Mouse (Mus musculus) gastrocnemius, postnatal 36 days (tissue): ENCODE results near the gene Klhl8. TPM values are rescaled to one million over a fixed set of nuclear protein-coding genes. Genes with fewer than 3 reads are reported as not detected.
A peak's percentile ranks its signal among the peaks of the same experiment; 100 is the strongest.

ENCODE experiments used
- DNase-seq, 2 experiments: peaks; one replicate each; pipeline ENCODE4 v3.0.0; 2022
- intact Hi-C: fragments of 180-260 bp; cut with DNase I; formaldehyde crosslinking; loops from one replicate; pipeline ENCODE4 v1.15.1; 2025
- total RNA-seq, 2 experiments: library from RNA; stranded (reverse); gene quantifications; 2 replicates each; pipeline ENCODE4 v1.2.3; 2021

The Klhl8 gene
- total RNA-seq, 2 experiments from 2014 or later = 21.9 to 22.5 TPM

DNA sequence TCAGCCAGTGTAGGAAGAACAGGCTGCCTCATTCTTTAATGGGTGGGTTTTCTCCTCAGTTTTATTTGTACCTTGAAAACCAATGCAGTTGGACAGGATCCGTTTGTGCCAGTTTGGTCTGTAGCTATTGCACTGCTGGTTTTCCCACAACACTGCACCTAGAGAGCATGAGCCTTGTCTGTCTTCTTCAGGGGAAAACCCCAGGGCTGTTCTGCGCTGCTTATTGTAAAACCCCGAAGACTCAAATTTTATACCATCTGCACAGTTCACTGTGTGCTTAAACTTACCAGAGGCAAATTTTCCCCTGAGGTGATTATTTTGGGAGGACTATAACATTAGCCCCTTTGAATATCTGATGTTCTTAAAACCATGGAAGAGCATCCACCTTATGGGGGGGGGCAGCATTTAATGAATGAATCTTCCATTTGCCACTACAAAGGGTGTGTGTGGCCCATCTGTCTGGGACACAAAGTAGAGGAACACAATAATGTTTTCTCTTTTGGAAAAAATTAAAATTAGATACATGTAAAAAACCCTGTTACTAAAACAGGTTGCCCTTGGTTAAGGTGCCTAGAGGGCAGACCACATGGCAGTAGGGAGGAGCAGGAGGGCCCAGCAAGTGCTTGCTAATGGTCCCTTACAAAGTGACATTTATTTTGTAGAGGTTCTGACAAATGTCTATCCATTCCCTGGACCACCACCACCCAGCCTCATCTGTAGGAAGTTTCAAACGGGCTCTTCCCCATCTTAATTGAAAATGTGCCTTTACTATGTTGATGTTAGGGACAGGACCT lies 58.1 kb downstream of the Klhl8 start:
- intact Hi-C loops = no loop called here
- DNase-seq = no peak

GRCm38 (mm10) chr5:103848546-103848945 lies 62.5 kb downstream of the Klhl8 start:
- intact Hi-C loops = no loop called here
- no peak for DNase-seq

DNA sequence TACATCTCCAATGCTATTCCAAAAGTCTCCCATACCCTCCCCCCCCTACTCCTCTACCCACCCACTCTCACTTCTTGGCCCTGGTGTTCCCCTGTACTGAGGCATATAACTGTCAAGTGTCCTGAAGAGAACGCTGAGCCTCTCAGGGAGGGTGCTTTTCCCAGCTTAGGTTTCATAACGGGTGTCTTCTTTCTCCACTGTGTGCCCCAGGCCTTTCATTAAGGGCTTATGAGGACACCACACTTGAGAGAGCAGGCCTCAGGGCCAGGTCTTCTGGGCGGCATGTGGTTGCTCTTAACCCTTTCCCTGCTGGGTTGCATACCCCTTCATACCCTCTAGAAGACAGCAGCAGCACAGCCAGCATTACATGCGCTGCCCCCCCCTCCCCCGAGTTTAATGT lies 64.5 kb downstream of the Klhl8 start:
- DNase-seq = no peak
- intact Hi-C loops = no loop called here

- intact Hi-C loops = no loop called here
- peak in 1 of 2 experiments; percentile 41 for DNase-seq
Measured at GRCm38 (mm10) chr5:103846154-103846551, 64.9 kb downstream of the Klhl8 start.

DNA sequence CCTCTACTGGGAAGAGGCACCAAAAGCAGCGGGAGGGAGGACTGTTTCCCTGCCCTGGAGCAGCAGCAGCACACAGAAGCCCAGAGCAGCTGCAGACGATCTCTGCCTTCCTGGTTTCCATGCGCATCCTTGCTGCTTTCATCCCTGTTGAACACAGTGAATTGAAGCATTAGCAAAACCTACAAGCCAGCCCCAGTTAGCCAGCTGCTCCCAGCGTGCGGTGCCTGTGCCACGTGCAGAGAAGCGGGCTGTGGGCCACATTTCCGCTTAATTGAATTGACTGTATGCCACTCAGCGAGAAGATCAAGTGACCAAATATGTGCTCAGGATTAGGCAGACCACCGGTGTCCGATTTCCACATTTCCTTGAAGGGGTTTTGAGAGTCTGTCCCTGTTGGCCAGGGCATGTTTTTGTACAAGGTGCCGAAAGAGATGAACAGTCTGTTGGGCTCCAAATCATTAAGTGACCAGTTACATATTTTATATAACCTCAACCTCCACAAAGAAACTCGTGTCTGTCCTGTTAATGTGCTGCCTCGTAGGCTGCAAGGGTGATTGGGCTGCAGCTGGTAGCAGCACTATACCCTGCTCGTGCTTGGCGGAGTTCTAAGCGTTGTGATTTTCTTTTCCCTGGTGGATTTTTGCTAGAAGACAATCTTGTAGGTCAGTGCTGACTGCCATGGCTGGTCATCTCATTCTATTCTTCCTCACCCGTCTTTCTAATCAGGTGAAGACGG lies 65.5 kb downstream of the Klhl8 start:
- no peak for DNase-seq
- intact Hi-C loops = no loop called here

DNA sequence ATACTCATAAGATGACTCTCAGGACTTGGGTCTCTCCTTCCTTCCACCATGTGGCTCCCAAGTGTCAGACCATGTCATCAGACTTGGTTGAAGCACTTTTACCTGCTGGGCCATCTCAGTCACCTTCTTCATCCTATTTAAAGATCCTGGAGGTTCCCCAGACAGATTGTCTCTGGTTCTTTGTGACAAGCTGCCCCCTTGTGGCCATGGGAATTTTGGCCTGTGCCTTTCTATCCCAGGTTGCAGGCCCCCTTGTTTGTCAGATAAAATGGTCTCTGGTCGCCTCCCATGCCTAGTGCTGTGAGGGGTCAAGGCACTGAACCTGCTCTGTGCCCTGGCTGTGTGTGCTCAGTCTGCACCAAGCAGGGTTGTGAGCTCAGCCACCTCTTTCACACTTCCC lies 67.1 kb downstream of the Klhl8 start:
- DNase-seq = no peak
- intact Hi-C loops = loop anchor here (5.0 kb wide), 1 partner anchor 162 kb away; no protein-coding TSS in a partner anchor

DNA sequence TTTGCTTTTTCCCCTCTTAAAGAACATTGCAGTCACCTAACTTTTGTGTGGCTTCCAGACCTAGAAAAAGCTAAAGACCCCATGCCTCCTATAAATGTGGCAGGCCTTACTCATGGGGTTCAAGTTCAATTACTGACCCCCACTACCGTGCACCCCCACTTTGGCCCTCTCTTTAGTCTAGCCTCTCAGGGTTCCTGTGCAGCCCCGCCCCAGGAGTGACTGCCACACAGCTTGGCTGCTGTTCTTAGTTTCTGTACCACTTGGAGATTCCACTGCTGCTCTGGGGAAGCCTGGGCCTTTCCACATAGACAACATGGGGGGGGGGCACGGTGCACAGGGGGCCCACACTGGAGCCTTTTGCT lies 71.8 kb downstream of the Klhl8 start:
- intact Hi-C loops = no loop called here
- no peak for DNase-seq

DNA sequence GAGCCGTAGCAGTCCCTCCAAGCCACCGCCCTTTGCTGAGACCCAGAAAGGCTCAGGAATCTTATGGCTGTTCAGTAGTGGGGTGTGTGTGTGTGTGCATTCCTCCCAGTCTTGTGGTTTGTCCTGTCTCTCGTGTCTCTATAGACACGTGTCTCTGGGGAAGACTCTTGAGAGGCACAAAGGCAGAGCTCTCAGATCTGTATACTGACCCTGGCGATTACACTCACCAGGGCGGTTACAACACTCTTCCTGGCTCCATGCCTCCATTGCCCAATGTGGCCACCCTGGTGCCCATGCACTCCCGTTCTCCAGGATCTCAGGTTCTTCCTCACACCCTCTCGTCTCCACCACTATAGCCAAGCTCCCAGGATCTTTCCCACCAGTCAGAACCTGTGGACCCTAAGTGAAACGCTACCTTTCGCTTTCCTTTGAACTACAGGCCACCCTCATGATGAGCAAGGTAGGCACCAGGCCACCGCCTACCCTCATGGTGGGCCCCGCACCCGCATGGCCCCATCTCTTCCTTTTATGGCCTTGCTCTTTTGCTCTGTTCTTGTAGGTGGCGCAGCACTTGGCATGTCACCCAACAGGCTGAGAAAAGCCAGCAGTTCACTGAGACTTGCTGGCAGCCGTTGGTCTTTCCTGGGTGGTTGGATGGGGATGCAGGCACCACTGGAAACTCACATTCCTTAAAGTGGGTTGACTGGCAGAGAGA lies 72.4 kb downstream of the Klhl8 start:
- DNase-seq = peak; percentile 50 to 56
- intact Hi-C loops = no loop called here

DNA sequence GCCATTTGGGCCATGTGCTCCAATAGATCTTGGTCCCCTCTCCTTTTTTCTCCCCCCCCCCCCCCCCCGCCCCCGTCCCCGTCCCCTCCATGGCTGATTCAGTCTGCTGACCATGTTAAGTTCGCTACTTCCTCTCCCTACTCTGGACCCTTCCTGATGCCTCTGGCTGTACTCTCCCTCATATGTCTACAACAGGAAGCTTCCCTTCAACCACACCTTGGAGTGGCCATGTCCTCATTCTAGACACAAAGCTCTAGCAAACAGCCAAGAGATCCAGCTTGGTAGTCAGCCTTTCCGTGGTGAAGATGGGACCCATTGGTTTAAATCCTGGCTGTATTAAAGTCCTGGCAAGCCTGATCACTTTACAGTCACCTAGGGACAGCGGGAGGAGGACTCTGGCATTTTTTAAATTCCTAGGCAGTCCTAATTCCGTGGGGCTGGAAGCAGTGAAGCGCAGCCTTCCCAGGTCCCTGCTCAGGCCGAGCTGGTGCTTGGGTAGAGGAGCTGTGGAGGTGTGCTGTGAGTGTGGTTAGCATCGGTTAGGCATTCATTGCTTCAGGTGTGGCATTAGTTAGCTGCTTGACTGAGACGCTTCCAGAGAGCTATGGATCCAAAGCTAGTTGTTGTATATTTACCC lies 74.8 kb downstream of the Klhl8 start:
- DNase-seq = no peak
- intact Hi-C loops = no loop called here

DNA sequence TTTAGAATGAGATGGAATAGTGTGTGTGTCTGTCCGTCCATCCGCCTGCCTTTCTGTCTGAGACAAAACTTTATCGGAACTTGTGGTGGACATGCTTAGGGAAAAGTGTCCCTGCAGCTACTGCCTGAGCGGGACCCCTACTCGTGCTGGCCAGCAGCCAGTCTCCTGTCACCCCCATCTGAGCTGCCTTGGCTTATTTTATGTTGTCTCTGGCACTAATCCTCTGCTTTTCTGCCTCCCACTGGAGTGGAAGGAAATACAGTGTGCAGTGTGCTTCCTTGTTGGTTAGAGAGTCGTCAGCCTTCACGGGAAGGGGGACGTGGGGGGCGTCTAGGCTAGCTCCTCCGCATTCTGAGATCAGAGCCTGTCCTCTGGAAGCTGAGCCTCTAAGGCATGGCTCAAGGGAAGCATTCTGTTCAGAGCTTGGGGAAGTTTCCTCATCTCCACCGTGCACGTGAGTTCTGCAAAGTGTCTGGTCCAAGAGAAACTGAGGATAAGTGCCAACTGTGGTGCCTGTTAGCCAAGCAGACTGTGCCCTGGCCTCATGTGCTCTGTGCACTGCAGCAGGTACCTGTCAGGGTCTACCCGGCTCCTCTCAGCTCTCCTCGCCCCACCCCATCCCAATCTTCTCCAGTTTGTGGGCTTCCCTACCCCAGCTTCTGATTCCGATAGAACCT lies 75.5 kb downstream of the Klhl8 start:
- intact Hi-C loops = no loop called here
- no peak for DNase-seq

DNA sequence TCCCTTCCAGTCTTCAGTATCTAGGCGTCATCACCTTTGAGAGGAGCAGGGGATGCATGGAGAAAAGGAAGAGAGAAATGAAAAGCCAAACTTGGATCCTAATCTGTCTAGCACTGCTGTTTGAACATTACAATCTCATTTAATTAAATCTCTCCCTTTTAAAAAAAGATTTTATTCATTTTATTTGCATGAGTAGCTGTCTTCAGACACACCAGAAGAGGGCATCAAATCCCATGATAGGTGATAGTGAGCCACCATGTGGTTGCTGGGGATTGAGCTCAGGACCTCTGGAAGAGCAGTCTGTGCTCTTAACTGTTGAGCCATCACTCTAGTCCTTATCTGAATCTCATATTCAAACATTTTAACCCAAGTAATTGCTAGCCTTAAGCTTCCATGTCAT lies 80.2 kb downstream of the Klhl8 start:
- intact Hi-C loops = no loop called here
- DNase-seq = no peak

GRCm38 (mm10) chr5:103829158-103829557 lies 81.9 kb downstream of the Klhl8 start:
- DNase-seq = no peak
- intact Hi-C loops = no loop called here

GRCm38 (mm10) chr5:103828729-103829128 lies 82.3 kb downstream of the Klhl8 start:
- intact Hi-C loops = no loop called here
- no peak for DNase-seq

GRCm38 (mm10) chr5:103828304-103828703 lies 82.8 kb downstream of the Klhl8 start:
- intact Hi-C loops = no loop called here
- no peak for DNase-seq

GRCm38 (mm10) chr5:103822949-103823348 lies 88.1 kb downstream of the Klhl8 start:
- DNase-seq = no peak
- intact Hi-C loops = loop anchor here (5.0 kb wide), 1 partner anchor 86 kb away; no protein-coding TSS in a partner anchor

GRCm38 (mm10) chr5:103821500-103822298 lies 89.4 kb downstream of the Klhl8 start:
- no peak for DNase-seq
- intact Hi-C loops = loop anchor here (5.0 kb wide), 1 partner anchor 84 kb away; no protein-coding TSS in a partner anchor

- intact Hi-C loops = loop anchor here (5.0 kb wide), 1 partner anchor 84 kb away; no protein-coding TSS in a partner anchor
- DNase-seq = no peak
Measured at GRCm38 (mm10) chr5:103821062-103821461, 90.0 kb downstream of the Klhl8 start.

DNA sequence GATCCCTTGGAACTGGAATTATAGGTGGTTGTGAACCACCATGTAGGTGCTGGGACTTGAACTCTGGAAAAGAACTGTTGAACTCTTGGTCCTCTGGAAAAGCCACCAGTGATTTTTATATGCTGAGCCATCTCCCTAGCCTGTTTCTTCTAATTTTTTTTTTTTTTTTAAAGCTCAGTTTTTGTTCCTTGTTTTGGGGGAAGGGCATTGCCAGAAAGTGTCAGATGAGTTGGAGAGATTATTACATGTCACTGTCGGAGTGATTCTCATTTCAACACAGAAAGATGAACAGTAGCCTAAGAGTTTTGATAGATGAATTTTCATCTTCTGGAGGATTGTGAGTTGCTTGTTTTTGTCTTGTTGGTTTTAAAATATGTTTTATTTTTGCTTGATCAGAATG lies 91.4 kb downstream of the Klhl8 start:
- intact Hi-C loops = loop anchor here (5.0 kb wide), 2 partner anchors 82 to 137 kb away; no protein-coding TSS in a partner anchor
- DNase-seq = no peak

DNA sequence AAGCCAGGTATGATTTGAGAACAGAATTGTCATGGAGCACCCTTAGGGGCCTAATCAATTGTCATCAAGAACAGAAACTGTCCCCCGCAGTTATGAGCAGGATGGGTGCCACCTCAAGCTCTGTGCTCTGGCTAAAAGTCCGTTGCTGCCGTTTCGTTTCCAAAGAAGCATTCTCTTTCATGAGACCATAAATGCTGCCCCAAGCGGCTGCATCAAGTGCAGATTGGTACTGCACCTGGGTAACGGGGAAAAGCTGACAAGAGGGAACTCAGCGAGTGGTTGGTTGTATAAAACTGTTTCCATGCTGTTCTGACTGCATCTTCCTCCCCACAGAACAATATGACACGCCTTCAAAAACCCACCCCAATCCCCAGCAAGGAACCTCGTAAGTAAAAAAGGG lies 92.5 kb downstream of the Klhl8 start:
- DNase-seq = no peak
- intact Hi-C loops = loop anchor here (5.0 kb wide), 1 partner anchor 136 kb away; no protein-coding TSS in a partner anchor
